Mouse (Mus musculus) bone marrow, adult 2 months (tissue): ENCODE data around the gene Dlg2. TPM values are rescaled to one million over a fixed set of nuclear protein-coding genes. Genes with fewer than 3 reads are reported as not detected.

ENCODE experiments used
- H3K27ac ChIP-seq: fragments of 200-500 bp; 2 replicates; pipeline ENCODE4 v1.5.1; 2012; ENCODE audit warnings: low read depth, mild to moderate bottlenecking, control low read depth, inconsistent platforms, low read length; ENCODE audit not compliant: control insufficient read depth, poor library complexity, insufficient read depth
- H3K4me1 ChIP-seq: fragments of 200-500 bp; 2 replicates; pipeline ENCODE4 v1.6.1; 2011; ENCODE audit warnings: low read length; ENCODE audit not compliant: control insufficient read depth, insufficient read depth
- H3K4me3 ChIP-seq: fragments of 200-500 bp; replicated peaks from 2 replicates; pipeline ENCODE3; 2011; ENCODE audit warnings: mild to moderate bottlenecking, low read depth, low read length, control low read depth; ENCODE audit not compliant: control insufficient read depth
- CTCF ChIP-seq: fragments of 200-500 bp; IDR thresholded peaks from 2 replicates; pipeline ENCODE4 v1.5.1; 2011; ENCODE audit warnings: low read length, control low read depth; ENCODE audit not compliant: control insufficient read depth, insufficient read depth
- POLR2A ChIP-seq: fragments of 200-500 bp; IDR thresholded peaks from 2 replicates; pipeline ENCODE4 v1.6.1; 2011; ENCODE audit warnings: low read depth, mild to moderate bottlenecking, control low read depth, low read length, borderline replicate concordance; ENCODE audit not compliant: control insufficient read depth
- WGBS: fragments of 180-500 bp; shearing (Covaris S2); methylation state at CpG from one replicate; pipeline ENCODE4 v1.1.7; 2018; 5-methylcytosine and 5-hydroxymethylcytosine counted together
- polyA plus RNA-seq: library from polyadenylated mRNA; stranded (reverse); fragments of >200 nt; gene quantifications from 2 replicates; pipeline ENCODE4 v1.2.4, GENCODE M21; 2011; ENCODE audit warnings: low replicate concordance; ENCODE audit not compliant: missing spikeins, insufficient read depth, insufficient read length

Gene Dlg2
- polyA plus RNA-seq, 1 experiment, result 11.7 TPM

- TF ChIP-seq CTCF (no peak), POLR2A (no peak)
- WGBS, result 66% methylated on average over 2 of the region's 2 CpGs
- Histone ChIP-seq H3K4me1 (no peaks in the 10 kb centered on the region; the same call in 1 of the 2 replicates), H3K27ac (no peak overlapping the region), H3K4me3 (no peak overlapping the region)
Observed at GRCm38 (mm10) chr7:92464290-92464689, 1987.8 kb downstream of the Dlg2 start.

DNA sequence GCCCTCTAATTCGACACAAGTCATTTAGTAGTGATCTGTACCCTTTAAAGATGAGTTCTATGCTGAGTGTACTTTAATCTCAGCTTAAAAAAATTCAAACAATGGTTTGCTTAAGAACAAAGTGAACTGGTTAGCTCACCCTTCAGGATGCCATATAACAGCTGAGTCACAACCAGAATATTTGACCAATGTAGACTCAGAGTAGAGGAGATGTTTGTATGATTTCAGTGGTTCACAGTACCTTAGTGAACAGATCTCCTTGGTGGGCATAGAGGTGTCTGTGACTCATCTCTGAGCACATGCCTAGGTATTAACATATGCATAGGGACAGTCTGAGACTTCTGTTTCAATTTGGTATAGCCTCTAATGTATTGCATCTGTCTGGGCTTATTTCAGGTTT lies 2002.7 kb downstream of the Dlg2 start:
- H3K4me3 ChIP-seq, result no peak overlapping the region

GRCm38 (mm10) chr7:92479748-92480147 lies 2003.3 kb downstream of the Dlg2 start:
- TF ChIP-seq CTCF (no peak), POLR2A (no peak)
- Histone ChIP-seq H3K4me3 (no peak overlapping the region), H3K27ac (no peak overlapping the region), H3K4me1 (no peaks in the 10 kb centered on the region)
- WGBS, result 60% methylated on average over 2 of the region's 2 CpGs

More for the DNA sequence above, 2002.7 kb downstream of the Dlg2 start:
- no peak for TF ChIP-seq CTCF
- TF ChIP-seq POLR2A, result no peak
- Histone ChIP-seq H3K27ac (no peak overlapping the region), H3K4me1 (no peaks in the 10 kb centered on the region)
- 66% methylated on average over 1 of the region's 1 CpGs for WGBS

DNA sequence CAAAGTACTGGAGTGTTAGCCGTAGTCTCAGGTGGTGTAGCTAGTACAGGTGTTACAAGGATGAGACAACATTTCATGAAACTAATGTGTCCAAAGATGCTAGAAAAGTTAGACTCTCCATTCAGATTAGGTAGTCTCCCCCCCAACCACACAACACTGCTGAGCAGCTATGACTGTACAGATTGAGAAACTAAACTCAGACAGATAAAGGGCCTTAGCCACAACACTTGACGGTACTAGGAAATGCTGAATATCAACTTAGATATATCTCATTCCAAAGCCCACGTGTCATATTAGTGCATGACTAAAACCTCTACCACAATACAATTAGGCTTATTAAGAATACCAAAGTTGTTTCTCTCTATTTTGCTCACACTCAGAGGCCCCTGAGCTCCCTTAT lies 2006.9 kb downstream of the Dlg2 start:
- H3K27ac ChIP-seq, result no peak overlapping the region
- 62% methylated on average over 3 of the region's 3 CpGs for WGBS
- no peak overlapping the region for H3K4me3 ChIP-seq
- no peaks in the 10 kb centered on the region for H3K4me1 ChIP-seq
- no peak for TF ChIP-seq CTCF
- TF ChIP-seq POLR2A, result no peak

GRCm38 (mm10) chr7:92485881-92486710 lies 2009.6 kb downstream of the Dlg2 start:
- Histone ChIP-seq H3K4me1 (no peaks in the 10 kb centered on the region), H3K4me3 (no peak overlapping the region), H3K27ac (no peak overlapping the region)
- TF ChIP-seq POLR2A, result no peak
- TF ChIP-seq CTCF, result no peak
- WGBS, result 74% methylated on average over 3 of the region's 3 CpGs

- 92% methylated on average over 4 of the region's 4 CpGs for WGBS
- TF ChIP-seq POLR2A (no peak), CTCF (no peak)
- Histone ChIP-seq H3K4me1 (no peaks in the 10 kb centered on the region), H3K27ac (no peak overlapping the region), H3K4me3 (no peak overlapping the region)
Observed at GRCm38 (mm10) chr7:92486878-92487277, 2010.4 kb downstream of the Dlg2 start.

DNA sequence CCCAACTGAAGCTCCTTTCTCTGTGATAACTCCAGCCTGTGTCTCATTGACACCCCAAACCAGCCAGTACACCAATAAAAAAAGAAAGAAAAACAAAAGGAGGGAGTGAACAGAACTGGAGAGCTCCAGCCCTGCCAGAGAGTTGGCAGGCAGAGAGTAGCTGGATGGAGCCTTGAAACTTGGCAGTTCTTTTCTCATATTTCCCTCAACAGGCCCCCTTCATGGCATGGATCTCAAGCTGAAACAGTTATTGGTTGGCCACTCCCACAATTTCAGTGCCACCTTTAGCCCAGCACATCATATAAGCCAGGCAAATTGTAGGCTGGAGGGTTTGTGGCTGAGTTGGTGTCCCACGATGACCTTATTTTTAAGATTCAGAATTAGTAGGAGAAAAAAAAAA lies 2015.8 kb downstream of the Dlg2 start:
- 76% methylated on average over 1 of the region's 1 CpGs for WGBS
- no peak overlapping the region for H3K27ac ChIP-seq
- TF ChIP-seq POLR2A (no peak), CTCF (no peak)
- no peak overlapping the region for H3K4me3 ChIP-seq
- no peaks in the 10 kb centered on the region for H3K4me1 ChIP-seq

DNA sequence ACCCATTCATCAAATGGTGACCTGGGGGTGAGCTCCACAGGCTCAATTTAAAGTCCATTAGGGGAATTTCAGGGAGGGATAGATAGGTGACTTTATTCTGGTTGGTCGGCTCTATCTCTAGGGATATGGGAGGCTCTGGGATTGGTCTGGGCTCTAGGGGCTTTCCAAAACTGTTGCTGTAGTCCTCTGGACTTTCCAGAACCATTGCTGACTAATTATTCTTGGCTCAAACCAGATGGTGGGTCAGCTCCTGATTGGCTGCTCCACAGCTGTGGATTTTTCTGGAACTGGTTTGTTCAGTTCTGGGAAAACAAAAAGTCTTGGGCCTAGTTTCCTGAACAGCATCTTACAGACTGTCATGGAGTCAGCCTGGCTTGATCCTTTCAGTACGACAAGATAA lies 2017.0 kb downstream of the Dlg2 start:
- Histone ChIP-seq H3K4me1 (no peaks in the 10 kb centered on the region), H3K4me3 (no peak overlapping the region), H3K27ac (no peak overlapping the region)
- 81% methylated on average over 2 of the region's 2 CpGs for WGBS
- TF ChIP-seq POLR2A (no peak), CTCF (no peak)

Other genes with a start within 250 kb of the Dlg2 start
- not detected in 2 replicates for gene Ccdc83, start 210.9 kb upstream of the Dlg2 start, polyA plus RNA-seq
- gene Sytl2, start 174.4 kb upstream of the Dlg2 start, polyA plus RNA-seq, result 0.41 and 0.85 TPM in 2 replicates
- not detected in 2 replicates for gene Ccdc89, start 50.1 kb upstream of the Dlg2 start, polyA plus RNA-seq
- gene Crebzf, start 33.9 kb upstream of the Dlg2 start, polyA plus RNA-seq, result 36.7 and 56.8 TPM in 2 replicates
- 13.7 and 15.3 TPM in 2 replicates for gene Tmem126a, start 19.4 kb upstream of the Dlg2 start, polyA plus RNA-seq
- gene Tmem126b, start 671 bp upstream of the Dlg2 start, polyA plus RNA-seq, result 7.5 and 10.7 TPM in 2 replicates